Mouse (Mus musculus) hematopoietic stem cell, adult 5-6 weeks (primary cell): ENCODE data around the gene Car5a. TPM values are rescaled to one million over a fixed set of nuclear protein-coding genes. Genes with fewer than 3 reads are reported as not detected.
A peak's percentile ranks its signal among the peaks of the same experiment; 100 is the strongest.

Experiments
- ATAC-seq, 2 experiments: fragments of 125-278 bp in 1 of 2; replicated peaks in 1 of 2; 2 replicates each; pipeline ENCODE4 v1.8.0; 2016 to 2017; ENCODE audit warnings: inconsistent platforms in 2 of 2, mild to moderate bottlenecking in 2 of 2, moderate number of reproducible peaks in 2 of 2, low read depth in 1 of 2, moderate TSS enrichment in 1 of 2; ENCODE audit not compliant: low FRiP score in 2 of 2, poor library complexity in 2 of 2, severe bottlenecking in 2 of 2, insufficient read depth in 1 of 2, low TSS enrichment in 1 of 2
- total RNA-seq: library from RNA; stranded (forward); fragments of 172-1452, 232-1000 nt; gene quantifications from 2 replicates; pipeline ENCODE4 v1.2.3, GENCODE M21; 2017

Gene Car5a
- total RNA-seq, 1 experiment from 2014 or later, result not detected

DNA sequence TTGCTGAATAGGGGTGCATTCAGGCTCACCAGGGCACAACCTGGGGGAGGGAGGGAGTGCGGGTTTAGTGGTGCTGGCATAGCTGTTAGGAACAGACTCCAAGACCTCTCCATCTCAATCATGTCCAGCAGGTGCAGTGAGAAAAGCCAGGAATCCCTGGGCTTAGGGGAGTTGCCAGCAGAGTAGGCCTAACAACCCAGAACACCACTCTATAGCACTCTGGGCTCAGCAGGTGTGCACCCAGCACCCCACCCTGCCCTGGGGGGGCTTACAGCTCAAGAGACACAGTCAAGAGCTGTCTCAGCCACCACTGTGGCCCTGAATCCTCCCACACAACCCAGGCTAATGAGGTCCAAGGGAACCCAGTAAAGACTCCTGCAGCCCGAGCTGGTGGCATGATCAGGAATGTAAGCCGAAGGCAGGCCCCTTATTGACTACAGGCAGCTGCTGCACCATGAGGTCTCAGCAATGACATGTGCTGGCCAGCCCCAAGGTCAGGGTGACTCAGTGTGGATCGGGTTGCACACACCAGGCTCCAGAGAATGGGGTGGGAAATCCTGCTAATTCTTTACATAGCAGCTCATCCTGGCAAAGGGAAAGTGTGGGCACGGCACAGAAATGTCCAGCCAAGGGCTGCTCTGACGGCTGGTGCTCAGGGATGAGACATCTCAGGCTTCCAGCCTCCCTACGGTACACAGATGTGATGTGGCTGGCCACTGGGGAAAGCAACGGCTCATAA is 43.0 kb downstream of the Car5a start:
- ATAC-seq, result no peak

- no peak for ATAC-seq
Measured at GRCm38 (mm10) chr8:121899180-121900044, 45.3 kb downstream of the Car5a start.

GRCm38 (mm10) chr8:121898401-121898931 is 46.2 kb downstream of the Car5a start:
- ATAC-seq, result peak; percentile 92 to 94

DNA sequence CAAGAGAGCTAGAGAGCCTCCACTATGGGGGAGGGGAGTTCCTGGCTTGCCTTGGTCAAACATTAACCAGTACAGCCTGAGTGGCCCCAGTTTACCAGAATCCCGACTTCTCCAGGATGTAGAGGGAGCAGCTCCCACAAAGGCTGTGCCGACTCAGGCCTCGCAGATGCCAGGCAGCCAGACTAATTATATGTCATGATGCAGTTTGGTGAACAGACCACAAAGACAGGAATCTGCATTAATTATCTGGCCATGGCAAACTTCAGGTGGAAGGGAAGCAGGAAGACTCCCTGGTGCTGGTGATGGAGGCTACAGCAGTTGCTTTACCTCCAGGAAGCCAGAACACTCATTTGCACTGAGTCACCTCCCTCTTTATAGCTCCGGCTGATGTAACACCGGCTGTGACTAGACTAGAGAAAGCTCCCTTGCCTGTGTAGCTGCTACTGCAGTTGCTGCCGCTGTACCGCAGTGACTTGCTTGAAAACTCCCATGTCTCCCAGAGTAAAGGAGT is 46.8 kb downstream of the Car5a start:
- peak in 1 of 2 experiments; percentile 33; a peak in 2 of 4 replicates for ATAC-seq

- no peak for ATAC-seq
Measured at GRCm38 (mm10) chr8:121897205-121897604, 47.5 kb downstream of the Car5a start.

DNA sequence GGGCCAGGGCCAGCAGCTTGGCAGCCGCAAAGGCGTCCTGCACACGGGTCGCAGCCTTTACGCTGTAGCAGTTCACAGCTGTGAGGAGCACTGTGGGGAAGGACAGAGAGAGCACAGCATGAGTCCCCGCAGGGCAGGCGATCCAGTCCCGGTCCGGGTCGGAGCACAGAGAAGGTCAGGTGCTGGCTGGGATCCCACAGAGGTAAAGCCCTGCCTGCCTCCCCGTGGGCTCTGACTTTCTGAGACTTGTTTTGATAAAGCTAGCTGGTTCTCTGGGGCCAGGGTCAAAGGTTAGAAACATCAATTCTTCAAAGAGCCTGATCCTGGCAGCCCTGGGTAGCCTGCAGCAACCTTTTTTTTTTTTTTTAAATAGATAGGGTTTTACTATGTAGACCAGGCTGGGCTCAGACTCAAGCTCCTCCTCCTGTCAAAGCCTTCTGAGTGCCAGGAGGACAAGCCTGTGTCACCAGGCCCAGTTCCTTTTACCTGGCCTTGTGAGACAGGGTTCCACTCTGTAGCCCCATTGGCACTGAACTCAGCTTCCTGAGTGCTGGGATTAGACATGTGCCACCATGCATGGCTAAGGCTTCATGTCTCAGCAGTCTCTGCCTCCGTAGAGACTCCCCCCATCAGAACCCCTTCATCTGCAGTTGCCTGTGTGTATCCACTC is 48.1 kb downstream of the Car5a start:
- no peak for ATAC-seq

GRCm38 (mm10) chr8:121895910-121896309 is 48.8 kb downstream of the Car5a start:
- no peak for ATAC-seq

DNA sequence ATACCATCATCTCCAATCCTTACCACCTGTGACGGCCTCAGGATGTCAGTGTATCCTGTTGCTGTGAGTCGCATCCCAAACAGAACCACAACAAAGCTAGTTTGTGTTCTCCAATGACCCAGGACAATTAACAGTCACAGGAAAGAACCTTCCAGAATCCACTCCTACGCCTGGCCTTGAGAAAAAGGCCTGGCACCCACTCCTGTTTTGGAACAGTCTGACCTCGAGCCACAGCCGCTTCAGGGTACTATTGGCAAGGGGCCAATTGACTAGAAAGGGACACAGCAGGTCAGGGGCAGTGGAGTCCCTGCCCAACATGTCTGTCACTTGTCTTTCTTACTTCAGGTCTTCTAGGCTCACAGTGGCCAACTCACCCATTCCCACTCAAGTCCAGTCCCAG is 51.8 kb downstream of the Car5a start:
- ATAC-seq, result no peak

GRCm38 (mm10) chr8:121889810-121890785 is 54.6 kb downstream of the Car5a start:
- no peak for ATAC-seq

DNA sequence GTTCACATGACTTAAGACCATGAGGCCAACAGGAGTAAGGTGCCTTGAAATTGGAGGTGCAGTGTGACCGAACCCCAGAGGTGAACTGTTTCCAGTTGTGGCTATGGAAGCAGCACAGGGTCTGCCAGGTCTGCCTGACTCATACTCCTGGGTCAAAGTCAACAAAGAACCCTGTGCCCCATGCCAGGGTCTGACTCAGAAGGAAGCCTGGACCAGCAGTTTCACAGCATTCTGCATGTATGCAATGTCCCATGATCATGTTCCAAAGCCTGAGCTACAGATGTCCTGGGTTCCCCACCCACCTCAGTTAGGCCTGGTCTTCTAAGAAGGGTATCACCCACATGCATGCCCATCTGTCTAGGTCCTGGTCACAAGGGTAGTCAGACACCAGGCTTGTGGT is 55.4 kb downstream of the Car5a start:
- no peak for ATAC-seq

- ATAC-seq, result no peak
Measured at GRCm38 (mm10) chr8:121887547-121887946, 57.2 kb downstream of the Car5a start.

DNA sequence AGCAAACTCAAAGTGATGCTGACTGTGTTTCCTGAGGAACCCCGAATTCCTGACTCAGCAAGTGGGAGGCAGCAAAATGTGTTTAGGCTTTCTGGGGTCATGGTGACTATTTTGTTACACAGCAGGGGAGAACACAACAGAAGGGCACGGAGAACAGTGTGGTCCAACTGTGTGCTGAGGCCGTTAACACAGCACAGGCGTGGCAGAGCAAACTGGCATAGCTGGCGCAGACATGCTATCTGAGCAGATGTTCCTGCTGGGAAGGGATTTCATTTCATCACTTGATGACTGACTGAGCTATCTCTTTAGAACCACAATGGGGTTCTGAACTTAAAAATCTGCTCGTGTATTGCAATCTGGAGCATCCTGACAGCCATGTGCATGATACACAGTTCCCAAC is 59.3 kb downstream of the Car5a start:
- no peak for ATAC-seq

DNA sequence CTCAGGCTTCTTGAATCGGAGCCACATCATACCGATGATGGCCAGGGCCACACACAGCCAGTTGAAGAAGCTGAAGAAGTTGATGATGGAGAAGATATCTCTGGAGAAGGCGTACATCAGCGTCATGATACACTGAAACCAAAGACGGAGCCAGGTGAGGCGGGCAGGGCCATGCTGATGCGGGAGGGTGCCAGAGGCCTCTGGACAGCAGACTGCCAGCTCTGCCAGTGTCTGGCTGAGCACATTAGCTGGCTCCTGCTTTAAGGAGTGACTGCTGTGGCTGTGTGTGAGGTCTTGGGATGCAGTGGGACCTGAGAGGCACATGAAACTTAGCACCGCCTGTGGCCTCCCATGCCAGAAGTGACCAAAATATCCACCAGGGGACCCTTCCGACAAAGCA is 59.7 kb downstream of the Car5a start:
- ATAC-seq, result no peak

- no peak for ATAC-seq
Measured at GRCm38 (mm10) chr8:121884181-121884580, 60.5 kb downstream of the Car5a start.

DNA sequence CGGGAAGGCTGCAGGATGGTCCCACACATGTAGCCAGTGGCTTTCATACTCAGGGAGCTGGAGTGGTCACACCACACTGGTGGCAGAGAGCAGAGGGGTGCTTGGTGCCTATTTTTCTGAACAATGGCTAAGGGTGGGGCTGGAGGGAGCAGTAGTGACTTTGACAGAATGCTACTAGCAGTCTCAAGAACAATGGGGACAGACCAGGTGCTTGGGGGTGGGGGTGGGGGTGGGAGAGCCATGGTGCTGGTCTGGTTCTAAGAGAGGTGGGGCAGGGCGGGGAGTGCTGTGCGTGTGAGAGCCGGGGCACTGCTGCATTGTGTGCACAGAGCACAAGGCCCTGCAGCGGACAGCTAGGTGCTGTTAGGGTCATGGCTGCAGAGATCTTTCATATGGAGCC is 62.8 kb downstream of the Car5a start:
- ATAC-seq, result no peak

- ATAC-seq, result no peak
Measured at GRCm38 (mm10) chr8:121880818-121881217, 63.9 kb downstream of the Car5a start.

GRCm38 (mm10) chr8:121879712-121880111 is 65.0 kb downstream of the Car5a start:
- ATAC-seq, result no peak
